Mouse (Mus musculus) cerebellum, postnatal 36 days (tissue): ENCODE data around the gene Gm2696.
A peak's percentile ranks its signal among the peaks of the same experiment; 100 is the strongest.
"Not testable (repeated sequence)": the region's sequence is repeated elsewhere in the genome, so short reads cannot be mapped to it uniquely, and the experiment has no call there.

Experiments used
- DNase-seq, 2 experiments: peaks; one replicate each; pipeline ENCODE4 v3.0.0; 2021 to 2022; ENCODE audit warnings: mixed read lengths in 2 of 2

Gm2696 gene

DNA sequence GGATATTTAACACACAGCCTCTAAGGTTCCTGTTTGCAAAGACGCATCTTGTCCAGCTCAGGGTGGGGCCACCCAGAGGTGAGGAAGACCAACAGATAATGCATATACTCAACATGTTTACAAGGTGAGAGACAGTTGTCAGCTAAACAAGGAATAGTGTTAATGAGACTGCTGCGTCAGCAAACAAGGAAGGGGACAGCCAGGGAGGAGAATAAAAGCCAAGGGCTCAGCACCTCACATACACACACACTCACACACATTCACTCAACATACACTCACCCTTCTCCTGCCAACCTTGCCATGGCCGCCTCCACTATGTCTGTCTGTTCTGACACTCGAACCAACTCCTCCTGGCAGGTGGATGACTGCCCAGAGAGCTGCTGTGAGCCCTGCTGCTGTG is at the start of gene Gm2696:
Gene Gm2696 (plus strand): TSS at position 301 of the 400 bp plus-strand sequence.
- no peak for DNase-seq

DNA sequence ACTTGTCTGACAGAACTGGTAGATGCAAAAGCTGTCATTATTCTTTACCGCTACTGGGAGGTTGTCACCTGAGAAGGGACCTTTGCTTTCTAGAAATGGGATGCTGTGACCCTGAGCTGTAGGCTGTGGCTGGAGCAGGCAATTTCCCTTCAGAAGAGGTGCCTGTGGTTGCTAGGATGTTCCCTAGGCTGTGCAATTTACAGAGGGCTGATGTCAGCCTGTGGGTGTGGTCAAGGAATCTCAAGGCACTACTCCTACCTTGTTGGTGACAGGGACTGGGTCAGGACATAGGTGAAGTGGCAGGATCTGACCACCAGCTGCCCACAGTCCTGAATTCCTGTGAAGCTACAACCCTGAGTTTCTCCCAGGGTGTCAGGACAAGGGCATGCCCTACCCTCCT is 44.8 kb upstream of the Gm2696 start:
- no peak for DNase-seq

DNA sequence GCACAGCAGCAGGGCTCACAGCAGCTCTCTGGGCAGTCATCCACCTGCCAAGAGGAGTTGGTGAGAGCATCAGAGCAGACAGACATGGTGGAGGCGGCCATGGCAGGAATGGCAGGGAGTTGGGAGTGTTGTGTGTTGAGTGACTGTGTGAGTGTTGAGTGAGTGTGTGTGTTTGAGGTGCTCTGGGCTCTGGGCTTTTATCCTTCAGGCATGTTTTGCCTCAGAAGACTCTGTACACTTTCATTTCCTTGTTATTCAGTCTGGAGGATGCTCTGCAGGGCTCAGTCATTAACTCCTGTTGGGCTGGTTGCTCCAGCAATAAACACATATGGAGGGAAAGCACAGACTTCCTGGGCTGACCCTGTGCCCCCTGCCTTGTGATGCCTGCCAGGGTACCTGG is 43.3 kb upstream of the Gm2696 start, which contains the start of gene Gm3238:
Gene Gm3238 (minus strand): TSS at position 101 of the 400 bp plus-strand sequence.
- not testable (repeated sequence) for DNase-seq

GRCm38 (mm10) chr10:77772142-77772541 is 42.3 kb upstream of the Gm2696 start:
- DNase-seq = not testable (repeated sequence)

DNA sequence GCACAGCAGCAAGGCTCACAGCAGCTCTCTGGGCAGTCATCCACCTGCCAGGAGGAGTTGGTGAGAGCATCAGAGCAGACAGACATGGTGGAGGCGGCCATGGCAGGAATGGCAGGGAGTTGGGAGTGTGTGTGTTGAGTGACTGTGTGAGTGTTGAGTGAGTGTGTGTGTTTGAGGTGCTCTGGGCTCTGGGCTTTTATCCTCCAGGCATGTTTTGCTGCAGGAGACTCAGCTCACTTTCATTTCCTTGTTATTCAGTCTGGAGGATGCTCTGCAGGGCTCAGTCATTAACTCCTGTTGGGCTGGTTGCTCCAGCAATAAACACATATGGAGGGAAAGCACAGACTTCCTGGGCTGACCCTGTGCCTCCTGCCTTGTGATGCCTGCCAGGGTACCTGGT is 37.6 kb upstream of the Gm2696 start, which contains the start of gene Gm7138:
Gene Gm7138 (minus strand): TSS at position 101 of the 400 bp plus-strand sequence.
- DNase-seq = not testable (repeated sequence)

DNA sequence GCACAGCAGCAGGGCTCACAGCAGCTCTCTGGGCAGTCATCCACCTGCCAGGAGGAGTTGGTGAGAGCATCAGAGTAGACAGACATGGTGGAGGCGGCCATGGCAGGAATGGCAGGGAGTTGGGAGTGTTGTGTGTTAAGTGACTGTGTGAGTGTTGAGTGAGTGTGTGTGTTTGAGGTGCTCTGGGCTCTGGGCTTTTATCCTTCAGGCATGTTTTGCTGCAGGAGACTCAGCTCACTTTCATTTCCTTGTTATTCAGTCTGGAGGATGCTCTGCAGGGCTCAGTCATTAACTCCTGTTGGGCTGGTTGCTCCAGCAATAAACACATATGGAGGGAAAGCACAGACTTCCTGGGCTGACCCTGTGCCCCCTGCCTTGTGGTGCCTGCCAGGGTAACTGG is 32.0 kb upstream of the Gm2696 start, which contains the start of gene Gm3250:
Gene Gm3250 (minus strand): TSS at position 101 of the 400 bp plus-strand sequence.
- DNase-seq = not testable (repeated sequence)

DNA sequence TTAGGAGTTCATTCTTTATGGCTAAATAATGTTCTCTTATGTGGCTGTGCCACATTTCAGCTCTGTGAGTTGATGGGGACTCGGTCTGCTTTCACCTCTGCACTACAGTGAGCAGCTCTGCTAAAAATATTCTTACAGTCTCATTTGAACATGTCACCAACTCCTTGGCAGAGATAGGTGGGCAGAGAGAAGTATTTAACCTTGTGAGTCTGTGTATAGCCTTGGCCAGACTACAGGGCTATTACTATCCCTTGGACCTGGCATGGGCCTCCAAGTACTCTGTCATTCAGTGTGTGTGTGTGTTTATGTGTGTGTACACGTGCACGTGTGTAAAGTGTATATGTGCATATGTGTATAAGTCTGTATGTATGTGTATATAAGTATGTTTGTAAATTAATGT is 31.1 kb upstream of the Gm2696 start:
- DNase-seq = not testable (repeated sequence)

- not testable (repeated sequence) for DNase-seq
Measured at GRCm38 (mm10) chr10:77787876-77788275, 26.6 kb upstream of the Gm2696 start, which contains the start of gene Gm7137. TSS of gene Gm7137 (minus strand) at chr10:77788200.

DNA sequence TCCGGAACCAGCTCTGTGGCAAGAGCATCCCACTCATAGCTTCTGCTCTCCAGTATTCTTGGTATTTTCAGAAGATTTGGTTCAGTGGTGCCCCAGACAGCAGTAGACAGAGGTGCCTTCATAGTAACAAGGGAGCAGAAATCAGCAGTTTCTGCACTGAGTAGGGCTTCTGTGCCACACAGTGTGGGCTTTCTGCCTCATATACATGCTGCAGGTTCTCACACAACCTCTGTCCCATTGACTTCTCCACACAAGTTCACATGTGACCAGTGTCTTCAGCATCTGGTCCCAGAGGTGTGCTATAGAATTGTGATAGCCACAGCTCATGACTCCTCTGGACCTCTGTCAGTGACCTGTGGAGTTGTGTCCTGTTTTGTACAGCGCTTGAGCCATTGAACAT is 25.9 kb upstream of the Gm2696 start:
- DNase-seq = no peak

DNA sequence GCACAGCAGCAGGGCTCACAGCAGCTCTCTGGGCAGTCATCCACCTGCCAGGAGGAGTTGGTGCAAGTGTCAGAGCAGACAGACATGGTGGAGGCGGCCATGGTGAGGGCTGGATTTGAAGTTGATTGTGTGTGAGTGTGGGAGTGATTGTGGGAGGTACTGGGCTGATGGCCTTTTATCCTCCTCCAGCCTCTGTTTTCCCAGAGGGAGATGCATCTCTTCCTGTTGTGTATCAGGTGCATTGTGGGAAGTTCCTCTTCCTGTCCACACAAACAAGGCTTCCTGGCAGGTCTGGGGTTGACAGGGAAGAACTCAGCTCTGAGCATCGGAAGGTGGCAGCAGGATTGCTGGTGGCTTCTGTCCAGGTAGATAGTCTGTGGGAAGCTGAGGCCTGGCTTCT is 19.5 kb upstream of the Gm2696 start, which contains the start of gene Gm9639:
Gene Gm9639 (minus strand): TSS at position 101 of the 400 bp plus-strand sequence.
- DNase-seq = no peak

- no peak for DNase-seq
Measured at GRCm38 (mm10) chr10:77797677-77798076, 16.8 kb upstream of the Gm2696 start.

DNA sequence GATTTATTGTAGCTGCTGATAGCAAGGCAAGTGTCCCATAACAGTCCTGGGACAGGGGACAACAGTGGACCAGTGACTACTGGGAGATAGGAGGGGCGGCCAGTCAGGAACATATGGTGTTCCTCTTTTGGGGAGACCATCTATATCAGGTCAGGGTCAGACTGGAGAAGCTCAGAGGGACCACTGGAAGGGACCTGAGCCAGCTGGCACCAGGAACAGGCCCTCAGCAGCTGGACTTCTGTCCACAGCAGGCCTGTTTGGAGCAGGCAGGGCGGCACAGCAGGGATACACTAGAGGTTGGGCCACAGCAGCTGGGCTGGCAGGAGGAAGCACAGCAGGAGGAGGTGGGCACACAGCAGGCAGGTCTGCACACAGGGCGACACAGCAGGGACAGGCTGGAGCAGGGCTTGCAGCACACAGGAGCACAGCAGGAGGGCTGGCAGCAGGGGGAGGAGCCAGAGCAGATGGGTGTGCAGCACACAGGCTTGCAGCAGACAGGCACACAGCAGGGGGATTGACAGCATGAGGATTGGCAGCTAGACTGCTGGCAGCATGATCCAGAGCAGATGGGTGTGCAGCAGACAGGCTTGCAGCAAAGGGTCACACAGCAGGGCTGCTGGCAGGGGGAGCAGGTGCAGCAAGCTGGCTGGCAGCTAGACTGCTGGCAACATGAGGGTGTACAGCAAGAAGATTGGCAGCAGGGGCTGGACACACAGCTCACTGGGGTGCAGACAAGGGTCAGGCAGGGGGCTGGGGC is 16.1 kb upstream of the Gm2696 start:
- DNase-seq = peak in 1 of 2 experiments; percentile 14

GRCm38 (mm10) chr10:77798921-77799508 is 15.5 kb upstream of the Gm2696 start, which contains the start of gene Gm19668:
TSS of gene Gm19668 (minus strand) at chr10:77799133.
- DNase-seq = no peak

DNA sequence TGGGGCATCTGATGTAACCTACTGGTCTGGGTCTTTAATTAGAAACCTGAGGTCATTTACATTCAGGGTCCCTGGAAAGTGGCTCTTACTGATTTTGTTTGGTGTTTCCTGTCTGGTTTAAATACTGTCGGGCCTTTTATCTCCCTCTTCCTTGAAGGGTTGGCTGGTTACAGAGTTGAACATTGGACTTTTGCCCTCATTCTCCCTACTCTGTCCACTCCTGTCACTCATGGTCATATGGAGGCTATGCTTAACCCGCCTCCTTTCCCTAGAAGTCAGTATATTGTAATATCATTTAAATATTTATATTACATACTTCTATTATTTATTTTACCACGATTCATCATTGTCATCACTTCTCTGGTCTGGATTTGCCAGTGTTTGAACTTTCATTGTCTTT is 10.4 kb upstream of the Gm2696 start:
- DNase-seq = no peak

- DNase-seq = no peak
Measured at GRCm38 (mm10) chr10:77811743-77812142, 2.7 kb upstream of the Gm2696 start, which contains the start of gene Gm9507. TSS of gene Gm9507 (minus strand) at chr10:77811843.

DNA sequence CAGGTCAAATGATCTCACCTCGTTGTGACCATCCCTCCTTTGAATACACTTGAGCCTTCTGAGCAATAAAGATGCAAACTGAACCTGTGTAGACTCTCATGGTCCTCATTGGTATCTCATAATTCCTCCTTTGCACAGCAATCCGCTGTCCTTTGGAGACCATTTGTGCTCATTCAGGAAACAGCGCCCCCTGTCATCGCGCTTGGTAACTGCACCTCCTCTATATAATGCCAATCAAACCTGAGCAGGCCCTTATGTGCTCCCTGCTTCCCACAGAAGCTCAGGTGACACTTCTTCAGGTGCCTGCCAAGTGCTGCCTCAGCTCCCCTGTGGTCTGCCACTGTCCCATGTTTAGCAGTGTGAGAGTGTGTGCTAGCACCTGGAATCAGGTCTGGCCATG is 1.0 kb downstream of the Gm2696 start:
- DNase-seq = no peak

DNA sequence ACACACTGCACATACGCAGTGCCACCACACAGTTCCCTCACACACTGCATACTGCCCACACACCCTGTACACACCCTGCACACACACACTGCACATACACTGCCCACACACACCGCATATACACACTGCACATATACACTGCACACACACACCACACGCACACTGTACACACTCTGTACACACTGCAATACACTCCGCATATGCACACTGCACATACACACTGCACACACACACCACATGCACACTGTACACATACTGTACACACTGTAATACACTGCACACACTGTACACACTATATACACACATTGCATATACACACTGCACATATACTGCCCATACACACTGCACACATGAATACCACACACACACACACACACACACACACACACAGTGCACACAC is 4.0 kb downstream of the Gm2696 start:
- no peak for DNase-seq

- DNase-seq = no peak
Measured at GRCm38 (mm10) chr10:77819203-77819602, 4.7 kb downstream of the Gm2696 start.

- no peak for DNase-seq
Measured at GRCm38 (mm10) chr10:77826951-77827350, 12.5 kb downstream of the Gm2696 start, which contains the start of gene Krtap10-4. TSS of gene Krtap10-4 (minus strand) at chr10:77827095.

GRCm38 (mm10) chr10:77835647-77836046 is 21.2 kb downstream of the Gm2696 start, which contains the start of gene Krtap10-10:
TSS of gene Krtap10-10 (plus strand) at chr10:77835947.
- DNase-seq = no peak

DNA sequence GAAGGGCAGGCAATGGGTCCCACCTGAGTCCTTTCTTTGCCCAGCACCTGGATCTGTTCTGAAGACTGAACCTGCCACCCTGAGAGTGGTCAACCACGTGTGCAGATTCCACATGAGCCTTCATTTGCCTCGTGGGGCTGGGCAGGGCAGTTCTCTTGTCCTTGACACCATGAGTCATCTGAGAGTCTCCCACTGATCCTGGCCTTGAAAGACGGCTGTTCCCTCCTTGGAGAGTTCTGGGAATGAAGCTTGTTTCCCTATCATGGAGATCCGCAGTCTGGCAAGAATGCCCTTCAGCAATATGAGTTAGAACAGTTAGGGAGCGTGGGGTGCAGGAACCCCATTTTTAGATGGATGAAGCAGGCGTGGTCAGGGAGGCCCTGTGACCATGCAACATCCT is 24.5 kb downstream of the Gm2696 start:
- no peak for DNase-seq

DNA sequence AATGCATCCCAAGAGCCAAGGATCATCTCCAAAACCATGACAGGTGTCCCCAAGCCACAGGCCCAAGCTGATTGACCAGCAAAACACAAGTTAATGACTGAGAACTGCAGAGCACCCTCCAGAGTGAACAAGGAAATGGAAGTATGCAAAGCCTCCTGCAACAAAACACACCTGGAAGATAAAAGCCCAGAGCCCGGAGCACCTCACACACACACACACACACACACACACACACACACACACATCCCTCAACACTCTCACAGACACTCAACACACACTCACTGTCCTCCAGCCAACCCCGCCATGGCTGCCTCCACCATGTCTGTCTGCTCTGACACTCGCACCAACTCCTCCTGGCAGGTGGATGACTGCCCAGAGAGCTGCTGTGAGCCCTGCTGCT is 32.0 kb downstream of the Gm2696 start, which contains the start of gene Gm36176:
Gene Gm36176 (plus strand): TSS at position 301 of the 400 bp plus-strand sequence.
- DNase-seq = no peak

DNA sequence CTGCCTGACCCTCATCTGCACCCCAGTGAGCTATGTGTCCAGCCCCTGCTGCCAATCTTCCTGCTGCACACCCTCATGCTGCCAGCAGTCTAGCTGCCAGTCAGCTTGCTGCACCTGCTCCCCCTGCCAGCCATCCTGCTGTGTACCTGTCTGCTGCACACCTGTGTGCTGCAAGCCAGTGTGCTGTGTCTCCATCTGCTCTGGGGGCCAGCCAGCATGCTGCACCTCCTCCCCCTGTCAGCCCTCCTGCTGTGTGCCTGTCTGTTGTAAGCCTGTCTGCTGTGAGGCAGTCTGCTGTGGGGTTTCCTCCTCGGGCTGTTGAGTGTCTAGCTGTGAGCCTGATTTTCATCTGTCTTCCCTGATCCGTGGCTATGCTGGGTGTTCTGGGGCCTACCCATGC is 32.5 kb downstream of the Gm2696 start:
- peak; percentile 19 to 37 for DNase-seq
